Mouse (Mus musculus) cerebellum, adult 2 months (tissue): ENCODE measurements around the gene Olfr146.

ENCODE experiments used
- CTCF ChIP-seq: fragments of 200-500 bp; IDR thresholded peaks from 2 replicates; pipeline ENCODE4 v1.5.1; 2011; ENCODE audit warnings: low read depth, mild to moderate bottlenecking, control low read depth, low read length, moderate library complexity, borderline replicate concordance; ENCODE audit not compliant: insufficient read depth
- POLR2A ChIP-seq: fragments of 200-500 bp; IDR thresholded peaks from 2 replicates; pipeline ENCODE4 v1.6.1; 2011; ENCODE audit warnings: low read length, control low read depth, borderline replicate concordance; ENCODE audit not compliant: insufficient read depth

- no peak for TF ChIP-seq CTCF
- no peak for TF ChIP-seq POLR2A
Measured at GRCm38 (mm10) chr9:39064851-39065250, 41.7 kb upstream of the Olfr146 start, which contains the start of gene Olfr937.
